Mouse (Mus musculus) stomach, postnatal 0 days (tissue): Measurements from ENCODE around the gene Olfr434.
"Not testable (repeated sequence)": the region's sequence is repeated elsewhere in the genome, so short reads cannot be mapped to it uniquely, and the experiment has no call there.

Experiments used
- CTCF ChIP-seq: IDR thresholded peaks from 2 replicates; pipeline ENCODE4 v1.5.1; 2016; ENCODE audit warnings: antibody characterized with exemption, low read depth, mild to moderate bottlenecking, moderate library complexity
- EP300 ChIP-seq: optimal IDR thresholded peaks from 2 replicates; pipeline ENCODE3; 2016; ENCODE audit warnings: antibody characterized with exemption

DNA sequence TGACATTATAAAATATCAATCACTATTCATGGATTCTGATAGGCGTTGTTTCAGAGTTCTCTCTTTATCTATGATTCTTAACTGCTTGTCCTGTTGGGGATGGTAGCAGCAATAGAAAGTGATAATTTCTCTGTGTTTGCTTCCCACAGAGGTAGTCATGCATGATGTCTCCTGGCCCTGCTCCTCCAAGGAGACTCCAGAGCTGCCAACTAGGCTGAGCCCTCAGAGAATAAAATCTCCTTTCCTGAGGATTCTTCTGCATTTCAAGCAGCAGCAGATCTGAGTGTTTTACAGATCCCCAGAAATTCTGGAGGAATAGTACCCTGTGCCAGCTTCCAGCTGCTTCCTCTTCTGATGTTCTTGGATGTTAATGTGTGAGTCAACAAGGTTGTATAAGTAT, 18.4 kb downstream of the Olfr434 start, which contains the start of gene Olfr47:
- not testable (repeated sequence) for TF ChIP-seq CTCF, EP300
